Mouse (Mus musculus) thymus, adult 2 months (tissue): ENCODE measurements around the gene Mindy1.

Experiments used
- CTCF ChIP-seq: fragments of 200-500 bp; IDR thresholded peaks from 2 replicates; pipeline ENCODE4 v1.5.1; 2012; ENCODE audit warnings: mild to moderate bottlenecking, control low read depth, low read length, moderate library complexity, borderline replicate concordance; ENCODE audit not compliant: control insufficient read depth, poor library complexity, insufficient read depth; ENCODE audit errors: extremely low read depth
- POLR2A ChIP-seq: fragments of 200-500 bp; IDR thresholded peaks from 2 replicates; pipeline ENCODE4 v1.6.1; 2012; ENCODE audit warnings: mild to moderate bottlenecking, low read length, control low read depth, moderate library complexity; ENCODE audit not compliant: control insufficient read depth, poor library complexity, insufficient read depth; ENCODE audit errors: extremely low read depth

- TF ChIP-seq POLR2A (peak; percentile 40; the same call in 1 of the 2 replicates), CTCF (no peak)
These were observed 1.3 kb downstream of the Mindy1 start for GRCm38 (mm10) chr3:95282381-95282864.
